Mouse (Mus musculus) cerebellum, postnatal 4 days (tissue): ENCODE data around the gene Olfr725.
A peak's percentile ranks its signal among the peaks of the same experiment; 100 is the strongest.

Source experiments
- DNase-seq, 2 experiments: peaks; one replicate each; pipeline ENCODE4 v3.0.0; 2022; ENCODE audit warnings: low spot score in 2 of 2, mixed read lengths in 1 of 2

The Olfr725 gene

GRCm38 (mm10) chr14:50040275-50040674, at the start of gene Olfr725:
Gene Olfr725 (minus strand): TSS chr14:50040375.
- no peak for DNase-seq

GRCm38 (mm10) chr14:50062733-50063104, 22.5 kb upstream of the Olfr725 start:
- no peak for DNase-seq

GRCm38 (mm10) chr14:50061955-50062732, 22.0 kb upstream of the Olfr725 start:
- peak; percentile 25 to 61 for DNase-seq

- DNase-seq: no peak
These were observed 21.4 kb upstream of the Olfr725 start for GRCm38 (mm10) chr14:50061590-50061954.

- DNase-seq: peak in 1 of 2 experiments; percentile 7
These were observed 21.0 kb upstream of the Olfr725 start for GRCm38 (mm10) chr14:50061179-50061578.

GRCm38 (mm10) chr14:50032041-50032440, 8.1 kb downstream of the Olfr725 start:
- no peak for DNase-seq

GRCm38 (mm10) chr14:50031356-50031755, 8.8 kb downstream of the Olfr725 start:
- no peak for DNase-seq

GRCm38 (mm10) chr14:50026371-50026770, 13.8 kb downstream of the Olfr725 start:
- no peak for DNase-seq
